Mouse (Mus musculus): ENCODE measurements around the gene Sord.

GRCm38 (mm10) chr2:122241935-122242334, 7.4 kb downstream of the Sord start:
- TF ChIP-seq POLR2A (IDR thresholded peaks at IDR 0.05; ENCODE audit: extremely low read depth, insufficient read depth, low read length) (no peak), CTCF (IDR thresholded peaks at IDR 0.05; ENCODE audit: extremely low read depth, insufficient read depth, low read length) (no peak)
